Mouse (Mus musculus) liver, embryonic 13.5 days (tissue): ENCODE results near the gene Slc9a3. TPM values are rescaled to one million over a fixed set of nuclear protein-coding genes. Genes with fewer than 3 reads are reported as not detected.
A peak's percentile ranks its signal among the peaks of the same experiment; 100 is the strongest.

Experiments used
- ATAC-seq: fragments of 200-750 bp; cut with Nextera tagmentation; 2 replicates; pipeline ENCODE4 v1.8.0; 2017; ENCODE audit warnings: low read depth, mild to moderate bottlenecking, moderate number of reproducible peaks, moderate library complexity
- DNase-seq: peaks from one replicate; pipeline ENCODE4 v3.0.0; 2022
- H3K27ac ChIP-seq: fragments of 300-500 bp; sonication (generic); 2 replicates; pipeline ENCODE4 v1.5.1; 2015; ENCODE audit warnings: moderate library complexity, mild to moderate bottlenecking, inconsistent platforms
- H3K27me3 ChIP-seq: fragments of 300-500 bp; sonication (generic); 2 replicates; pipeline ENCODE4 v1.6.1; 2015; ENCODE audit warnings: mild to moderate bottlenecking, inconsistent platforms
- H3K36me3 ChIP-seq: fragments of 300-500 bp; sonication (generic); 2 replicates; pipeline ENCODE4 v1.6.1; 2015; ENCODE audit warnings: mild to moderate bottlenecking, inconsistent platforms
- H3K4me1 ChIP-seq: fragments of 300-500 bp; sonication (generic); replicated peaks from 2 replicates; pipeline ENCODE4 v1.6.1; 2015; ENCODE audit warnings: inconsistent platforms
- H3K4me2 ChIP-seq: fragments of 300-500 bp; sonication (generic); 2 replicates; pipeline ENCODE4 v1.6.1; 2015; ENCODE audit warnings: inconsistent platforms, mild to moderate bottlenecking, moderate library complexity
- H3K4me3 ChIP-seq: fragments of 300-500 bp; sonication (generic); replicated peaks from 2 replicates; pipeline ENCODE4 v1.5.1; 2015; ENCODE audit warnings: mild to moderate bottlenecking, inconsistent platforms
- H3K9ac ChIP-seq: fragments of 300-500 bp; sonication (generic); 2 replicates; pipeline ENCODE4 v1.6.1; 2015; ENCODE audit warnings: mild to moderate bottlenecking, inconsistent platforms
- H3K9me3 ChIP-seq: fragments of 300-500 bp; sonication (generic); replicated peaks from 2 replicates; pipeline ENCODE4 v1.6.1; 2016; ENCODE audit warnings: inconsistent platforms
- WGBS: fragments of 180-500 bp; shearing (Covaris S2); methylation state at CpG from one replicate; pipeline ENCODE4 v1.1.7; 2015; ENCODE audit not compliant: insufficient replicate concordance; 5-methylcytosine and 5-hydroxymethylcytosine counted together
- polyA plus RNA-seq: library from polyadenylated mRNA; unstranded; fragments of >200 nt; fragmentation: Nextera tagmentation; extraction: Ambion mirVana; gene quantifications from 2 replicates; pipeline ENCODE4 v1.2.1, GENCODE M21; 2015

The Slc9a3 gene
- not detected in 2 replicates for polyA plus RNA-seq

DNA sequence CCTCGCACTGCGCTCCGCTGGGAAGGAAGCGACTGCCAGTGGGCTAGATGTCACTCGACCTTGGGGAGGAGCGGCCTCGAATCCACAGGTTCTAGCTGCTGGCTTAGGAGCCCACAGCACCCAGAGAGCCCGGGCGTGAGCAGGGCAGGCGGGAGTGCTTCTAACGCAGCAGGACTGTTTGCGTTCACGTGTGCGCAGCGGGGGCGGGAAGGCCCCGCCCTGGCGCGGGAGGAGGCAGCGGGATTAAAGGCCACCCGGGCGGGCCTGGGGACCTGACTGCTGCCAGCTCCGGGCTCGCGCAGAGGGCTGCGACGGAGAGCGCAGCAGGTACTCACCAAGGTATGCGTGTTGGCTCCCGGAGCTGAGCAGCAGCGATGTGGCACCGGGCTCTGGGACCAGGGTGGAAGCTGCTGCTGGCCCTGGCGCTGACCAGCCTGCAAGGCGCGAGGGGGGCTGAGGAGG, at the start of gene Slc9a3:
TSS of gene Slc9a3 (plus strand) at position 317 of the 462 bp plus-strand sequence.
- H3K27ac ChIP-seq: no peak within 1 kb of the TSS
- peak within 1 kb of the TSS; percentile 30; the same call in 1 of the 2 replicates for H3K4me3 ChIP-seq
- no peak within 1 kb of the TSS for H3K9ac ChIP-seq
- under 1% methylated on average over 35 of the region's 35 CpGs for WGBS
- H3K36me3 ChIP-seq: no peaks in the 10 kb centered on the region
- no peak for ATAC-seq
- no peak for DNase-seq
- H3K4me1 ChIP-seq: no peaks in the 10 kb centered on the region
- H3K9me3 ChIP-seq: no peaks in the 10 kb centered on the region
- peak within 1 kb of the TSS; percentile 55 for H3K4me2 ChIP-seq
- peaks cover 64% of the 10 kb centered on the region for H3K27me3 ChIP-seq

DNA sequence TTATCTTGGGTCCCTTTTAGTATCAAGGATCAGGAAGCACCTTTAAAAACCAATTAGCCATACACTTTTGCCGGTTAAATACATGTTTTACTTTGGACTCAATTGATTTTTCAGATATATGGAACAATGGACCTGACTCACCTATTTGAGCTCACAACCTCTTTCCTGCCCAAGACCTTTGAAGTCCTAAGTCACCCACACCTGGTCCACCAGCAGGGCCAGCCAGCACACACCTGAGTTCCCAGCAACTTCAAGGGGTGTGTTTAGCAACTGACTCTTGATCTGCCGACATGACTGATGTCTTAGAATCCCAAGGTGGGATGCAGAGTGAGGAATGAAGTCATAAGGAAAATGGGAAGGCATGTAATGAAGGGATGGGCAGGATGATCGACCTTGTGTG, 49.5 kb upstream of the Slc9a3 start:
- Histone ChIP-seq H3K36me3 (no peaks in the 10 kb centered on the region), H3K27ac (peak overlapping the region; percentile 23; the same call in 1 of the 2 replicates)

DNA sequence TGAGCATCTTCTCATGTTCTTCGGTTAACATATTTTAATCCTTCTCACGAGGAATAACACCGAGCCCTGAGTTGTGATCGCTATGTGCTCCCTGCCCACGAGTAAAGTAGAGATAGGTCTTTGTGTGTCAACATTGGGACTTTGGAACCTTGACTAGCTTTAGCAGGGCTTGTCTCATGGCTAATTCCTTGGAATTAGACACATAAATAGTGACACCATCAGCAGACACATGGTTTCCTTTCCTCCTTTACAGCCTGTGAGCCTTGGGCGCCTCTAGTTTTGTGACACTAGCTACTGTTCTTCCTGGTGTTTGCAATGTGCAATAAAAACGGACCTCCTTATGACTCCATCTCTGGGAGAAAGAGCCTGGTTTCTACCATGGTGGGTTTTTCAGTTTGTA, 47.9 kb upstream of the Slc9a3 start:
- Histone ChIP-seq H3K27me3 (peaks cover 12% of the 10 kb centered on the region; the same call in 1 of the 2 replicates), H3K9me3 (no peaks in the 10 kb centered on the region), H3K4me2 (no peak overlapping the region), H3K4me1 (peaks cover 26% of the 10 kb centered on the region), H3K4me3 (no peak overlapping the region), H3K36me3 (no peaks in the 10 kb centered on the region), H3K9ac (no peak overlapping the region), H3K27ac (no peak overlapping the region)
- DNase-seq: no peak
- 76% methylated on average over 7 of the region's 7 CpGs for WGBS
- no peak for ATAC-seq

More for the DNA sequence above, 49.5 kb upstream of the Slc9a3 start:
- H3K27me3 ChIP-seq: peaks cover 6% of the 10 kb centered on the region; the same call in 1 of the 2 replicates
- DNase-seq: no peak
- no peak overlapping the region for H3K4me3 ChIP-seq
- H3K4me1 ChIP-seq: peaks cover 27% of the 10 kb centered on the region
- H3K9ac ChIP-seq: no peak overlapping the region
- 42% methylated on average over 3 of the region's 3 CpGs for WGBS
- peak overlapping the region; percentile 37; the same call in 1 of the 2 replicates for H3K4me2 ChIP-seq
- no peak for ATAC-seq
- no peaks in the 10 kb centered on the region for H3K9me3 ChIP-seq

DNA sequence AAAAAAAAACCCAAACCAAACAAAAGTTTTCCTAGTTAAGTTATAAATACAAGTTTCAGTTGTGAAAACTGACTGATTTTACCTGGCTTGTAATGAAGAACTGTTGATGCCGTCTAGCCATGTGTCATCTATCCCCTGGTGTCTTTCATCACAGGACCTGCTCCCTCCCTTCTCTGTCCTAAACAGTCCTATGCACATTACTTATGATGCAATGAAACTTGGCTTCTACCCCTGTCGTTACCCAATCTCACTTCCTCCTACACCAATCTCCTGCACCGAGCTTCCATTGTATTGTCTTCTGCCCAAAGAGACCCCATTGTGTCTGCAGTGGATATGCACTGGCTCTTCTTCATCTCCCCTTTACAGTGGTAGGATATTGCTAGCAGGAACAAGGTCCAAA, 31.0 kb upstream of the Slc9a3 start:
- no peak overlapping the region for H3K4me2 ChIP-seq
- peaks cover 5% of the 10 kb centered on the region; the same call in 1 of the 2 replicates for H3K27me3 ChIP-seq
- H3K27ac ChIP-seq: no peak overlapping the region
- ATAC-seq (no peak), DNase-seq (no peak)
- H3K4me1 ChIP-seq: no peaks in the 10 kb centered on the region
- 22% methylated on average over 3 of the region's 3 CpGs for WGBS
- no peaks in the 10 kb centered on the region for H3K36me3 ChIP-seq
- no peak overlapping the region for H3K9ac ChIP-seq
- H3K4me3 ChIP-seq: no peak overlapping the region
- no peaks in the 10 kb centered on the region for H3K9me3 ChIP-seq

- 38% methylated on average over 2 of the region's 2 CpGs for WGBS
These were observed 25.3 kb upstream of the Slc9a3 start for GRCm38 (mm10) chr13:74095936-74096335.

GRCm38 (mm10) chr13:74096715-74097363, 24.4 kb upstream of the Slc9a3 start:
- no peaks in the 10 kb centered on the region for H3K9me3 ChIP-seq
- ATAC-seq (0 out of 2 replicates have a peak, but pooled peaks have one; percentile 51), DNase-seq (peak; percentile 18)
- no peak overlapping the region for H3K9ac ChIP-seq
- no peaks in the 10 kb centered on the region for H3K4me1 ChIP-seq
- no peak overlapping the region for H3K27ac ChIP-seq
- 21% methylated on average over 2 of the region's 2 CpGs for WGBS
- H3K4me3 ChIP-seq: no peak overlapping the region
- H3K27me3 ChIP-seq: peaks cover 2% of the 10 kb centered on the region; the same call in 1 of the 2 replicates
- H3K36me3 ChIP-seq: no peaks in the 10 kb centered on the region
- H3K4me2 ChIP-seq: no peak overlapping the region

More at GRCm38 (mm10) chr13:74095936-74096335, 25.3 kb upstream of the Slc9a3 start:
- Histone ChIP-seq H3K4me3 (no peak overlapping the region), H3K4me1 (no peaks in the 10 kb centered on the region), H3K27ac (no peak overlapping the region), H3K9me3 (no peaks in the 10 kb centered on the region), H3K36me3 (no peaks in the 10 kb centered on the region), H3K4me2 (no peak overlapping the region), H3K27me3 (peaks cover 2% of the 10 kb centered on the region; the same call in 1 of the 2 replicates), H3K9ac (no peak overlapping the region)
- ATAC-seq: no peak
- DNase-seq: no peak

DNA sequence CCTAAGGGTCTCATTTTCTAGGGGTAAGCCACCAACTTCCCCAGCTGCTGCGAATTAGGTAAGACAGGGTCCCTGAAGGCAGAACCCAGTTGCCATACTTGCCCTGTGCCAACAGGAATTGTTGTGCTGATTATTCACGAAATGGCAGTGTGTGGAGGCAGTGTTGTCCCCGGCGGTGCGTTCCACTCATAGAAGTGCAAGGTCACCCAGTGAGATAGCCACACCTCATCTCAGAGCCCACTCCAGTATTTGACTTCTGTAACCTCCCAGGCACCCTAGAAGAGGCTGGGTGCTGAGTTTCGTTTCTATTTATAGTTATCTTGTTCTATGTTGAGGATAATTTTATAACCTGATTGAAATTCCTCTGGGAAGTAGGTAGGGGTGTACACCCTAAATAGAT, 22.3 kb upstream of the Slc9a3 start:
- Histone ChIP-seq H3K27ac (no peak overlapping the region), H3K27me3 (no peaks in the 10 kb centered on the region; the same call in 1 of the 2 replicates), H3K9me3 (no peaks in the 10 kb centered on the region), H3K9ac (no peak overlapping the region), H3K4me2 (no peak overlapping the region), H3K36me3 (no peaks in the 10 kb centered on the region), H3K4me1 (no peaks in the 10 kb centered on the region), H3K4me3 (no peak overlapping the region)
- 64% methylated on average over 6 of the region's 6 CpGs for WGBS
- ATAC-seq (no peak), DNase-seq (no peak)

- no peaks in the 10 kb centered on the region for H3K4me1 ChIP-seq
- H3K36me3 ChIP-seq: no peaks in the 10 kb centered on the region
- ATAC-seq: no peak
- H3K27me3 ChIP-seq: no peaks in the 10 kb centered on the region; the same call in 1 of the 2 replicates
- WGBS: 61% methylated on average over 8 of the region's 8 CpGs
- no peak overlapping the region for H3K4me3 ChIP-seq
- DNase-seq: no peak
- no peak overlapping the region for H3K9ac ChIP-seq
- no peak overlapping the region for H3K4me2 ChIP-seq
- no peaks in the 10 kb centered on the region for H3K9me3 ChIP-seq
- H3K27ac ChIP-seq: no peak overlapping the region
These were observed 19.0 kb upstream of the Slc9a3 start for GRCm38 (mm10) chr13:74102108-74102830.

- Histone ChIP-seq H3K9ac (no peak overlapping the region), H3K27ac (no peak overlapping the region), H3K4me1 (no peaks in the 10 kb centered on the region), H3K27me3 (no peaks in the 10 kb centered on the region; the same call in 1 of the 2 replicates), H3K9me3 (no peaks in the 10 kb centered on the region), H3K36me3 (no peaks in the 10 kb centered on the region), H3K4me3 (no peak overlapping the region), H3K4me2 (no peak overlapping the region)
- 61% methylated on average over 4 of the region's 4 CpGs for WGBS
- ATAC-seq (no peak), DNase-seq (no peak)
These were observed 18.2 kb upstream of the Slc9a3 start for GRCm38 (mm10) chr13:74102831-74103582.

DNA sequence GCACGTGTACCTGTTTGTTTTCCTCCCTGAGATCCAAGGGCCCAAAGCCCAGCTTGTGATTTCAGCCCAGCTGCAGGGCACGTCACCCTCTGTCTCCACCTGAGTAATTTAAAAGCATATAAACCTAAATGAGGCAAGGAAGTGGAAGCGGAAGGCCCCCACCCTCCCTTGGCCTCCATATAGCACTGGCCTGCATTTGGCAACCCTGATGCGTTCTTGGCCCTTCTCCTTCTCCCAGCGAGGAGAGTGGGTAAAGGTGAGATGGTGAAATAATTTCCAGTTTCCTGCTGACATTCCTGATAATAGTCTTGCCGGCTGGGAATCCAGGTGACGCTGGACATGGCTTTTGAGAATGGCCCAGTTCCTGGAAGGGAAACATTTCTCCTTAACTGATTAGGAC, 16.8 kb upstream of the Slc9a3 start:
- 65% methylated on average over 7 of the region's 7 CpGs for WGBS
- DNase-seq (no peak), ATAC-seq (no peak)
- no peak overlapping the region for H3K27ac ChIP-seq
- H3K27me3 ChIP-seq: no peaks in the 10 kb centered on the region
- no peak overlapping the region for H3K4me3 ChIP-seq
- no peak overlapping the region for H3K4me2 ChIP-seq
- no peaks in the 10 kb centered on the region for H3K9me3 ChIP-seq
- no peak overlapping the region for H3K9ac ChIP-seq
- no peaks in the 10 kb centered on the region for H3K36me3 ChIP-seq
- H3K4me1 ChIP-seq: no peaks in the 10 kb centered on the region

DNA sequence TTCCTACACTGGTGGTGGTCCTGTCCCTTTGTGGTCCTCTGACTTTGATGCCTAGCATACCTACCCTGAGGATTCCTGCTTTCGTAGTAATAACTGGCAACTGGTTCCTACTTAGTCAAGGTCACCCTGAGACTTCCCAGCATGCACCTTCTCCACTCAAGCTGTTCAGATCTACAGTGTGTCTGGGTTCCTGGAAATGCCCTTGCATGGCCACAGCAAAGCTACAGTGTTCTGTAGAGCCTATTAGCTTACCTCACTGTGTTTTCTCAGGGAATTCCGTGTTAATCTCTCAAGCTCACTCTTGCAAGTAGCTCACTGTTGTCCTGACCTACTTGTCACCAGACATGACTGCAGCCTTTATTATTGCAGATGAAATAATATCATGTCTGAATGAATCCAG, 13.8 kb upstream of the Slc9a3 start:
- no peak overlapping the region for H3K27ac ChIP-seq
- ATAC-seq (no peak), DNase-seq (no peak)
- no peak overlapping the region for H3K9ac ChIP-seq
- H3K4me2 ChIP-seq: no peak overlapping the region
- H3K9me3 ChIP-seq: no peaks in the 10 kb centered on the region
- H3K4me1 ChIP-seq: no peaks in the 10 kb centered on the region
- no peak overlapping the region for H3K4me3 ChIP-seq
- H3K27me3 ChIP-seq: no peaks in the 10 kb centered on the region
- 53% methylated on average over 2 of the region's 2 CpGs for WGBS
- H3K36me3 ChIP-seq: no peaks in the 10 kb centered on the region
